Mouse (Mus musculus) ZHBTc4 (cell line): ENCODE data around the gene Ndufa7.
"Not testable (repeated sequence)": the region's sequence is repeated elsewhere in the genome, so short reads cannot be mapped to it uniquely, and the experiment has no call there.

Source experiments
- DNase-seq: peaks from one replicate; pipeline ENCODE4 v3.0.0-alpha.2; 2011; ENCODE audit warnings: low read depth, low spot score

Gene Ndufa7

GRCm38 (mm10) chr17:33874411-33874810 is 50.0 kb downstream of the Ndufa7 start:
- peak; percentile 41 for DNase-seq

- peak; percentile 73 for DNase-seq
Measured at GRCm38 (mm10) chr17:33875797-33876196, 51.4 kb downstream of the Ndufa7 start.

- not testable (repeated sequence) for DNase-seq
Measured at GRCm38 (mm10) chr17:33884320-33884719, 59.9 kb downstream of the Ndufa7 start.

- DNase-seq: not testable (repeated sequence)
Measured at GRCm38 (mm10) chr17:33887802-33888201, 63.4 kb downstream of the Ndufa7 start.
